Mouse (Mus musculus) midbrain, embryonic 13.5 days (tissue): ENCODE results near the gene Dmtf1. TPM values are rescaled to one million over a fixed set of nuclear protein-coding genes. Genes with fewer than 3 reads are reported as not detected.
A peak's percentile ranks its signal among the peaks of the same experiment; 100 is the strongest.
"Not testable (repeated sequence)": the region's sequence is repeated elsewhere in the genome, so short reads cannot be mapped to it uniquely, and the experiment has no call there.

Experiments
- ATAC-seq: fragments of 200-750 bp; cut with Nextera tagmentation; 2 replicates; pipeline ENCODE4 v1.8.0; 2017; ENCODE audit warnings: mild to moderate bottlenecking, moderate TSS enrichment, moderate library complexity
- H3K27ac ChIP-seq: fragments of 300-500 bp; sonication (generic); 2 replicates; pipeline ENCODE4 v1.5.1; 2015; ENCODE audit warnings: inconsistent platforms, mild to moderate bottlenecking, moderate library complexity
- H3K27me3 ChIP-seq: fragments of 300-500 bp; sonication (generic); 2 replicates; pipeline ENCODE4 v1.6.1; 2015; ENCODE audit warnings: mild to moderate bottlenecking, inconsistent platforms
- H3K36me3 ChIP-seq: fragments of 300-500 bp; sonication (generic); 2 replicates; pipeline ENCODE4 v1.6.1; 2015; ENCODE audit warnings: mild to moderate bottlenecking, inconsistent platforms
- H3K4me1 ChIP-seq: fragments of 300-500 bp; sonication (generic); replicated peaks from 2 replicates; pipeline ENCODE4 v1.6.1; 2015; ENCODE audit warnings: inconsistent platforms
- H3K4me2 ChIP-seq: fragments of 300-500 bp; sonication (generic); replicated peaks from 2 replicates; pipeline ENCODE4 v1.6.1; 2015; ENCODE audit warnings: moderate library complexity, mild to moderate bottlenecking, inconsistent platforms
- H3K4me3 ChIP-seq: fragments of 300-500 bp; sonication (generic); replicated peaks from 2 replicates; pipeline ENCODE4 v1.5.1; 2015; ENCODE audit warnings: mild to moderate bottlenecking, inconsistent platforms
- H3K9ac ChIP-seq: fragments of 300-500 bp; sonication (generic); replicated peaks from 2 replicates; pipeline ENCODE4 v1.6.1; 2015; ENCODE audit warnings: mild to moderate bottlenecking, inconsistent platforms
- H3K9me3 ChIP-seq: fragments of 300-500 bp; sonication (generic); 2 replicates; pipeline ENCODE4 v1.6.1; 2016; ENCODE audit warnings: mild to moderate bottlenecking, inconsistent platforms
- WGBS: fragments of 180-500 bp; shearing (Covaris S2); methylation state at CpG from one replicate; pipeline ENCODE4 v1.1.7; 2015; 5-methylcytosine and 5-hydroxymethylcytosine counted together
- polyA plus RNA-seq: library from polyadenylated mRNA; unstranded; fragments of >200 nt; fragmentation: Nextera tagmentation; extraction: Ambion mirVana; gene quantifications from 2 replicates; pipeline ENCODE4 v1.2.1, GENCODE M21; 2015

The Dmtf1 gene
- polyA plus RNA-seq = 70.1 and 72.7 TPM in 2 replicates

DNA sequence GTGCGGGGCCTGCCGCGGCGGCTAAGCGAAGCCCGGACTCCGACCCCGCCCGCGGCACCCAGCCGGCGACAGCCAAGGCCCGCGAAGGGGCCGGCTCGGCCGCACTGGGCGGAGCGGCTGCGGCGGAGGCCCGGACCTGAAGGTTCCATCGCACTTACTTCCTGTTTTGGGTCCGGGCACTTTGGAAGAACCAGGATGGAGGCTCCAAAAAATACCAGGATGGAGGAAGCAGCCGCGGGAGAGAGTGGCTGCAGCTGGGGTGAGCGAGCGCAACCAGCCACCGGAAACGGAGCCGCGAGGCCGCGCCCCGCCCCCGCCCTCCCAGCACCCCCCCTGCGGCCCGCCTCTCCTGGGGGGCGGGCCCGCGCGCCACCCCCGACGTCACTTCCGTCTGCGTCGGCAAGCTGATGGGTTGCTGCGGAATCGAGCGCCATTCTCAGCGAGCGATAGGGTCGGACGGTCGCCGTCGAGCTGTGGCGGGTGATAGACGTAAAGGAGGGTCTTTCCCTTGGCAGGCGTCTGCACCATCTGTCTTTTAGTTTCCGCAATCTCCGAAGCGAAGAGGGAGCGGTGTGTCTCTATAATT is at the start of gene Dmtf1:
TSS of gene Dmtf1 (minus strand) at position 321 of the 586 bp plus-strand sequence.
- Histone ChIP-seq H3K9ac (peak within 1 kb of the TSS; percentile 95), H3K4me1 (peaks cover 33% of the 10 kb centered on the region), H3K4me3 (peak within 1 kb of the TSS; percentile 94), H3K27me3 (no peaks in the 10 kb centered on the region), H3K36me3 (0 out of 2 replicates have a peak, but pooled peaks cover 5% of the 10 kb centered on the region), H3K27ac (peak within 1 kb of the TSS; percentile 100), H3K9me3 (no peaks in the 10 kb centered on the region), H3K4me2 (peak within 1 kb of the TSS; percentile 69)
- under 1% methylated on average over 56 of the region's 64 CpGs for WGBS
- ATAC-seq = peak; percentile 97

DNA sequence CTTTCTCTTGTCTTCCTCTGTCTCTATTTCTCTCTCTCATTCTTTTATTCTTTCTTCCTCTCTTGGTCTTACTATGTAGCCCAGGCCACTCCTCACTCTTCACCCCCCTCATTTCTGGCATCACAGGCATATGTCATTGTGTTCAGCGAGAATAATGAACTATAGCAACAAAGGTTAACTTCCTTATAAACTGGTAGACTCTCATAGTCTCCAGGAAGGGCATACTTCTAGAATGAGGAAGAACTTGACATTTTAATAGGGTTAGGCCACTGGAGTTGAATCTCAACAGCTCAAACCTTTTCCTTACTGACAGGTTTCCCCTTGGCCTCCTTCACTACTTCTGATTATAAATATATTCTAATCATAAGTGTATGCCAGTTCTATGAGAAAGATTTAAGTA is 24.9 kb upstream of the Dmtf1 start:
- Histone ChIP-seq H3K36me3 (no peaks in the 10 kb centered on the region), H3K27ac (no peak overlapping the region), H3K4me2 (no peak overlapping the region), H3K9me3 (no peaks in the 10 kb centered on the region), H3K27me3 (no peaks in the 10 kb centered on the region), H3K9ac (no peak overlapping the region), H3K4me1 (no peaks in the 10 kb centered on the region), H3K4me3 (no peak overlapping the region)
- 85% methylated on average over 1 of the region's 1 CpGs for WGBS
- no peak for ATAC-seq

DNA sequence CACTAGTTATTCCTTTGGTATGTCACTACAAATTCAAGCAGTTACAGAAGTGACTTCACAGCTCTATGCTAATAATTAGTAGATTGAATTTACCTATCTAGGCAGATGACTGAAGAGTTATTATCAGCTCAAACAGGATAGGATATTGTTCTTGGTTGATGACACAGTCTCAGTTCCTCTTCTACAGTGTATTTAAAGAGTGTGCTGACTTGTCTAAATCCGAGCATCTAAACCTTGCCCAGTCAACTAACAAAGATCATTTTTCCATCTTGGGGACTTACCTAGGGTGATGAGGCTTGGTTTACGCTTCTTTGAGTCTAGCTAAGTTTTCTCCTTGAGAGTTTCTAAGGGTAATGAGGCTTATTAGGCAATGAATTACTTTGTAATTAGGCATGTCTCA is 11.7 kb upstream of the Dmtf1 start:
- Histone ChIP-seq H3K4me2 (no peak overlapping the region), H3K27ac (no peak overlapping the region), H3K4me3 (no peak overlapping the region), H3K4me1 (no peaks in the 10 kb centered on the region), H3K9ac (no peak overlapping the region), H3K36me3 (no peaks in the 10 kb centered on the region), H3K27me3 (no peaks in the 10 kb centered on the region), H3K9me3 (no peaks in the 10 kb centered on the region)
- ATAC-seq = no peak
- WGBS = 80% methylated on average over 2 of the region's 2 CpGs

DNA sequence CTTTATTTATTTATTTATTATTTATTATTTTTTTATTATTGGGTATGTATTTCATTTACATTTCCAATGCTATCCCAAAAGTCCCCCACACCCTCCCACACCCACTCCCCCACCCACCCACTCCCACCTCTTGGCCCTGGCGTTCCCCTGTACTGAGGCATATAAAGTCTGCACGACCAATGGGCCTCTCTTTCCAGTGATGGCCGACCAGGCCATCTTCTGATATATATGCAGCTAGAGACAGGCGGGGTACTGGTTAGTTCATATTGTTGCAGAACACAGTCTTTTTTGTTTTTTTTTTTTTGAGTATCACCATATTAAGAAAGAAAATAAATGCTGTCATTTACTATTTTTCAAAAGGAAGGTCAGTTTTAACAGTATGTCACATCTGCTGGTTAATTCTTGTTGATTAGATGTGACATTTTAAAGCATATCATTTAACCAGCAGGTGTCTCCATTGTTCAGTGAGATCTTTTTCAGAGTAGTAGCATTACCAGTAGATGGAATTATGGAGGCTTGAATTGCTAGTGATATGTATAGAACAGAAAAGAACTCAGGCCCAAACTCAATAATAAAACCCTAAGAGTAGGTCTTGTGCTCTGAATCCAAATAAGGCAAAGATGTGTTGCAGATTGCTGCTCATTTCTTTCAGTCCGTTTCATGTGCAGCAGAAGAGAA is 7.9 kb upstream of the Dmtf1 start:
- WGBS = 74% methylated on average over 5 of the region's 5 CpGs
- H3K36me3 ChIP-seq, H3K4me2 ChIP-seq, H3K4me1 ChIP-seq, H3K9me3 ChIP-seq, H3K27me3 ChIP-seq, H3K4me3 ChIP-seq, H3K9ac ChIP-seq, H3K27ac ChIP-seq: not testable (repeated sequence)
- ATAC-seq = peak; percentile 74

DNA sequence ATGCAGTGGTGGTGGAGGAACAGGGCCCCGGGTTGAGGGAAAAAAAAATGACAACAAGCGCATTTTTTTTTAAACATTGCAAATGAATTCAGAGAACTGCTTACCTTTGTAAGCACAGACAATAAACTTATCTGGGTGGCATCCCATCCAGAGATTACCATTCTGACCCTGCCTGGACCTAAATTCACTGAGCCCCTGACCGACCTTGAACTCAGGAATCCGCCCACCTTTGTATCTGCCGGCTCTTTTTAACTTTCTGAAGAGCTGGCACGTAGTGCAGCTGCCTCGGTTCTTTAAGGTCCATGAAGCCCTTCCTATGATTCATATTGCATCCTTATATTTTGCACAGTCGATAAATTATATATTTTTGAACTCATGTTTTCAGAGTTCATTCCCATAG is 4.8 kb upstream of the Dmtf1 start:
- Histone ChIP-seq H3K36me3 (no peaks in the 10 kb centered on the region), H3K9ac (no peak overlapping the region), H3K4me1 (peaks cover 7% of the 10 kb centered on the region), H3K9me3 (no peaks in the 10 kb centered on the region), H3K4me2 (no peak overlapping the region), H3K4me3 (no peak overlapping the region), H3K27me3 (no peaks in the 10 kb centered on the region), H3K27ac (no peak overlapping the region)
- 79% methylated on average over 8 of the region's 8 CpGs for WGBS
- ATAC-seq = no peak

DNA sequence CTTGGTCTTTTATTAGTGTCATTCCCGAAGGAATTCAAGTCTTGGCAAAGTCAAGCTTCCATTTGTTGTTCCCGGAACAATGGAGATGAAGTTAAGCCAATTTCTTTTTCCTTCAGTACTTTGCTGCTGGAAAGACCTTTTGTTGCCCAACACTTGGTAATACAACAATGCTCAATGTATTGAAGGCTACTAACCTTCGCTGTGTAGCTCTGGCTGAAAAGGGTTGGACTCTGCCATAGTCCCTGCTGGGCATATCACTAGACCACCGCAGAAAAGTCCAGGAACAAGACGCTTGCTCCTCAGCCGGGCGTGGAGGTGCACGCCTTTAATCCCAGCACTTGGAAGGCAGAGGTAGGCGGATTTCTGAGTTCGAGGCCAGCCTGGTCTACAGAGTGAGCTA is 3.6 kb upstream of the Dmtf1 start:
- H3K4me3 ChIP-seq, H3K36me3 ChIP-seq, H3K27ac ChIP-seq, H3K4me2 ChIP-seq, H3K27me3 ChIP-seq, H3K9ac ChIP-seq, H3K9me3 ChIP-seq, H3K4me1 ChIP-seq, ATAC-seq: not testable (repeated sequence)
- WGBS = 85% methylated on average over 10 of the region's 10 CpGs

DNA sequence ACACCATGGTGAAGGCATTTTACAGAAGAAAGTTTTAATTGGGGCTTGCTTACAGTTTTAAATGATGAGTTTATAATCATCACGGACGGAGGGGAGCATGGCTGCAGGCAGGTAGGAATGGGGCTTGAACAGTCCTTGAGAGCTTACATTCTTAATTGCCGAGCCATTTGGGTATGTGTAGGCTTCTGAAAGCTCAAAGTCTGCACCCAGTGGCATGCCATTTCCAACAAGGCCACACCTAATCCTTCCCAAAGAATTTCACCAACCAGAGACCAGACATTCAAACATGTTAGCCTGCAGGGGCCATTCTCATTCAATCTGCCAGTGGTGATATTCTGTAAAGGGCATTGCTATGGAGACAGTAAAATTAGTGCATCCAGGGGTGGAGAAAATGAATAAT is 1.8 kb upstream of the Dmtf1 start:
- Histone ChIP-seq H3K9me3 (no peaks in the 10 kb centered on the region), H3K36me3 (no peaks in the 10 kb centered on the region), H3K4me2 (no peak overlapping the region), H3K27ac (no peak overlapping the region), H3K4me3 (no peak overlapping the region), H3K27me3 (no peaks in the 10 kb centered on the region), H3K4me1 (peaks cover 24% of the 10 kb centered on the region), H3K9ac (no peak overlapping the region)
- WGBS = 99% methylated on average over 3 of the region's 3 CpGs
- no peak for ATAC-seq

DNA sequence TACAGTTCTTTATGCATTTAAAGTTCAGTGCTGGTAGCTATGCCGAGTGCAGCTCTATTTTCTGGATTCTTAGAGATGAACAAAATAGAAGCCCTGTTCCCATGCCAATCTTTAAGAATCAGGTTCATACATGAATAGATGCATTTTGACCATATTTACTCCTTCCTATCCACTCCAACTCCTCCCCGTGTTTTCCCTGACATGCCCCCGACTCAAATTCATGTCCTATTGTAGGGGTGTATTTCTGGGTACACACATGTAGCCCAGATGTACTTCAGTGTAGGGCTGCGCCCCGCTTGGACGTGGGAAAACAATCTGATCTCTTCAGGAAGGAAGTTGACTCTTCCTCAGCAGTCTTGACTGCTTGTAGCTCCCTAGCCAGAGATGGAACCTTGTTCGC is 512 bp upstream of the Dmtf1 start:
- Histone ChIP-seq H3K4me3 (peak overlapping the region; percentile 94), H3K36me3 (0 out of 2 replicates have a peak, but pooled peaks cover 3% of the 10 kb centered on the region)
- WGBS = 18% methylated on average over 7 of the region's 7 CpGs

DNA sequence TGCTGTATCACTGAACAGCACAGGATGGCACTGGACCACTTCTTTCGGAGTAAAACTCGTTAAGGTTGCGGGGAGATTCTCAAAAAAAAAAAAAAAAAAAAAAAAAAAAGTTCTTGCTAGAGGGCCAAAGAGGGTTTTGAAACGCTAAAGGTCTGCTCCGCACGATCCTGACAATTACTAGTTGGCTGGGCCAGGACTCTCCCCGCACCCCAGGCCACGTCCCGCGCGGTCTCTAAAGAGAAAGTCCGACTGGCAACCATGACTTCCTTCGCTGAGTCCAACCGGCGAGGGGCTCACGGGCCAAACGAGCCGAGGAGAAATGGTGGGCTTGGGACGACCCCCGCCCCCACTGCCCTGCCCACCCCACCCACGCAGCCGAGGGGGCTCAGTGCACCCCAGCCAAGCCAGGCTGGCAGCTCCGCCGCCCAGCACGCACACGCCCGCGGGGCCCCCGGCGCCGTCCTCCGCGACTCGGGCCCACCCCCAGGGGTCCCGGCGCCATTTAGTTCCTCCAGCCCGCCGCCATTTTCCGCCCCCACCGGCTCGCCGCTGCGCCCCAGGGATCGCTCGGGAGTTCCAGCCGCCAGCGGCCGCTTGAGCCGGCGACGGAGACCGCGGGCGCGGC is 633 bp downstream of the Dmtf1 start:
- peak overlapping the region; percentile 63 for H3K4me2 ChIP-seq
- peak overlapping the region; percentile 94 for H3K4me3 ChIP-seq
- ATAC-seq = peak; percentile 82
- 0 out of 2 replicates have a peak, but pooled peaks cover 5% of the 10 kb centered on the region for H3K36me3 ChIP-seq
- H3K9ac ChIP-seq = peak overlapping the region; percentile 95
- no peaks in the 10 kb centered on the region for H3K27me3 ChIP-seq
- peak overlapping the region; percentile 100 for H3K27ac ChIP-seq
- H3K9me3 ChIP-seq = no peaks in the 10 kb centered on the region
- 0% methylated on average over 51 of the region's 55 CpGs for WGBS
- H3K4me1 ChIP-seq = peaks cover 33% of the 10 kb centered on the region

More for the DNA sequence above, 512 bp upstream of the Dmtf1 start:
- Histone ChIP-seq H3K4me2 (peak overlapping the region; percentile 69), H3K27ac (peak overlapping the region; percentile 100), H3K9me3 (no peaks in the 10 kb centered on the region), H3K9ac (peak overlapping the region; percentile 74), H3K27me3 (no peaks in the 10 kb centered on the region), H3K4me1 (peaks cover 29% of the 10 kb centered on the region)
- peak; percentile 47 for ATAC-seq

DNA sequence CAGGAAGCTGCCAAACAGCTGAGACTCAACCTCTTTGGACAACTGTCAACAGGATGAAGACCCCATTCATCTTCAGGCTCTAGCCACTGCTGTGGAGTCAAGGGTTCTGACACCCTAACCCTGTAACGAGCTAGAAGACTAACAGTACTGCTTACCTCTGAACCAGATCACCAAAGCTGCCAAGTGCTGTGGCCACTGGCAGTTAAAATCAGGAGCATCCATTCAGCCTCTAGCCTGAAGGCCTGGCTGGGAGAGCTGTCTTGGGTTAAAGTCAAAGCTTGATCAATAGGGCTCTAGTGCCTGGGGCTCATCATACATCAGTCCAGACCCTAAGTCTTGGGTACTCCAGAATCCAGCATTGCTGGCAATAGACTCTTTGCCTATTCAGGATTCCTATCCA is 4.2 kb downstream of the Dmtf1 start:
- 94% methylated on average over 1 of the region's 1 CpGs for WGBS
- Histone ChIP-seq H3K4me1 (peaks cover 29% of the 10 kb centered on the region), H3K36me3 (0 out of 2 replicates have a peak, but pooled peaks cover 5% of the 10 kb centered on the region), H3K9me3 (no peaks in the 10 kb centered on the region), H3K4me3 (no peak overlapping the region), H3K4me2 (no peak overlapping the region), H3K9ac (no peak overlapping the region), H3K27me3 (no peaks in the 10 kb centered on the region), H3K27ac (no peak overlapping the region)
- no peak for ATAC-seq

DNA sequence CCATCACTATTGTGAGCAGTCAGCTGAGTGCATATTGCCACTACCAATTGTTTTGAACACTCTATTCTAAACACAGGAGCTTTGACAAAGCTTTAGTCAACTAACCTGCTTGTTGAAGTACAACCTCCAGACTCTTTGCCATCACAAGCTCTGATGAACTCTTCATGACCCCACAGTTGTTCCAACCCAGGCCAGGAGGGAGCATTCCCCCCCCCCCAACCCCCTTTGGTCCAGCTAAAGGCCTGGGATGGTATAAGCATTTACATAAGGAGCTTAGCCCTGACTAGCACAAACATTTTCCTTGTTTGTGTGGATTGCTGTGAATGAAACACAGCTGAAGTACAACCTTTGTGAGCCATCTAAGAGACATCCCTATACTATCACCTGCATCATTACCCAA is 4.8 kb downstream of the Dmtf1 start:
- Histone ChIP-seq H3K4me2 (no peak overlapping the region), H3K4me1 (peaks cover 26% of the 10 kb centered on the region), H3K9me3 (no peaks in the 10 kb centered on the region), H3K27ac (no peak overlapping the region), H3K4me3 (no peak overlapping the region), H3K9ac (no peak overlapping the region), H3K36me3 (0 out of 2 replicates have a peak, but pooled peaks cover 5% of the 10 kb centered on the region), H3K27me3 (no peaks in the 10 kb centered on the region)
- ATAC-seq = no peak

DNA sequence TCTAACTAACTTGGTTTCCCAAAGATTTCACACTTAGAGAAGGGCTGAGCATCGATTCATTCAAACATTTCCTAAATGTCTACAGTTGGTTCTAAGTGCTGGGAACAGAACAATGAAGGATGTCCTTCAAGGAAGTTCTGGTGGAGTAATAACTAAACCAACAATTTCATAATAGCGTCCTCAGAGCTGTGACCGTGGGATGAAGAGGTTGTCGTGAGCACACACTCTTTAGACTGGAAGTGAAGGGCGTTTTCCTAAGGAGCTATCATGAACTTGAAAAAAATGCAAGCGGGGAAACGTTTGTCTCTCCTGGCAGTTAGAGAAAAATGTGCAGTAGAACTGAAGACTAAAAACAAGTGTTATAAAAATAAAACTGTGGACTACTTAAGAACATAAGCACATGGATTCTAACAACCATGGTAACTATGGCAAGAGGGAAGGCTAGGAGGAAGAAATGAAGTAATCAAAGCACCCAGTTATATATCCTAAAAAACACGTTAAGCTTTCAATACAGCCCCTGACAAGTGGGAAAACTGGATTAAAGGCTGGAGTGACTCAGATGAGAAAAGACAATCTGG is 12.2 kb downstream of the Dmtf1 start:
- Histone ChIP-seq H3K27me3 (no peaks in the 10 kb centered on the region), H3K36me3 (peaks cover 42% of the 10 kb centered on the region), H3K4me2 (no peak overlapping the region), H3K4me3 (no peak overlapping the region), H3K27ac (no peak overlapping the region), H3K4me1 (no peaks in the 10 kb centered on the region), H3K9me3 (no peaks in the 10 kb centered on the region), H3K9ac (no peak overlapping the region)
- no peak for ATAC-seq
- 91% methylated on average over 8 of the region's 8 CpGs for WGBS
